8 mouse cellular contexts compared by ENCODE assay signal in the genomic region with DNA sequence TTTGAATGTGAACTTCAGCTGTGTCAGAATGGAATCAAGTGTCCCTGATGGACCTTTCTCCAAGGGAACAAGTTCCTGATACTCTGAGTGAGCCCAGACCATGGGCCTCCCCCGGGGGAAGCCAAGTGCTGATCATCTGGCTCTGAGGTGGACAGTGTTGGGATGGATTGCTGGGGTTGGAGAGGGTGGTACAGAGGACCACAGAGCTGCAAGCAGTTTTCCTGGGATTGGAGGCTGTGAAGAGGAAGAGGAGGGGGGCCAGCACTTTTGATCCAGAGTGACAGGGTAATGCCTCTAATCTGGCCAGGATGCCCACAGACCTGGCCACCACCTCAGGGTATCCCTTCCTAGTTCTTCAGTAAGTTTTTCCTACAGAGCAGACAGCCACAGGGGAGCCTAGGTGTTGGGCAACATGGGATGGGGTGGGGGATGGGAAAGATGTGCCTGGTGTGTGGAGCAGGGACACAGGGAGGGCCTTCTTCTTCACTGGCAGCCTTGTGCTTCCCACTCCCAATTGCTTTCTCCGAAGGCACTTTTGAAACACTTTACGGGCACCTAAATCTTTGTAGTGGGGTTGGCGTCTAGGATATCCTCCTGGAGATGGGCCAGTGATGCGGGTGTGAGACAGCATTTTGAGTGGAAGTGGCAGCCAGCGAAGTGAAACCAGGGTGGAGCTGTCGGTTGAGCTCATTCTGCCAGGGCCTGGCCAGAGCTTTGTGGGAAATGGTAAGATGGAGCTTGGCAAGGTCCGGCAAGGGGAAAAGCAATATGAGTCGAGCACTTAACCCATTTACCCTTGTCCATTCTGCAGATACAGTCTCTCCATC. TPM values are rescaled to one million over a fixed set of nuclear protein-coding genes. Genes with fewer than 3 reads are reported as not detected.
A peak's percentile ranks its signal among the peaks of the same experiment; 100 is the strongest.
DNase-seq lines count a peak whose midpoint lies in the region; ATAC-seq lines count a peak whose summit lies in the region.

No protein-coding gene starts in this region.

- intact Hi-C loops in heart, postnatal 14 days (cut with DNase I): no loop called here

- H3K9me3 ChIP-seq in heart, embryonic 11.5 days (replicated peaks; ENCODE audit: control insufficient read depth, low read length): no peaks in the 10 kb centered on the region
- H3K9me3 ChIP-seq in hindbrain, embryonic 13.5 days: no peaks in the 10 kb centered on the region

- peaks cover 51% of the 10 kb centered on the region for H3K4me1 ChIP-seq in heart, embryonic 11.5 days (ENCODE audit: control insufficient read depth, insufficient read depth, low read length)
- peaks cover 85% of the 10 kb centered on the region for H3K4me1 ChIP-seq in hindbrain, embryonic 13.5 days (replicated peaks)

- no peak for ATAC-seq in heart, embryonic 11.5 days (replicated peaks; ENCODE audit: insufficient number of reproducible peaks, low FRiP score, low TSS enrichment)
- ATAC-seq in hindbrain, embryonic 13.5 days (ENCODE audit: low FRiP score): no peak

- DNase-seq in heart, postnatal 14 days: no peak
- DNase-seq in thymus, postnatal 4 days: peak; percentile 25
- DNase-seq in thymus, postnatal 0 days (ENCODE audit: low spot score): no peak
- no peak for DNase-seq in cerebellum, adult 8-10 months
- no peak for DNase-seq in ovary, adult 18-20 months (ENCODE audit: low spot score)
- no peak for DNase-seq in adrenal gland, postnatal 25 days

- peak overlapping the region; percentile 88 for H3K27ac ChIP-seq in heart, embryonic 11.5 days (ENCODE audit: low read depth, low read length)
- H3K27ac ChIP-seq in hindbrain, embryonic 13.5 days: peak overlapping the region; percentile 48

- H3K27me3 ChIP-seq in heart, embryonic 11.5 days (ENCODE audit: control insufficient read depth, insufficient read depth, low read length): no peaks in the 10 kb centered on the region
- no peaks in the 10 kb centered on the region for H3K27me3 ChIP-seq in hindbrain, embryonic 13.5 days

- H3K4me2 ChIP-seq in heart, embryonic 11.5 days: no peak overlapping the region
- no peak overlapping the region for H3K4me2 ChIP-seq in hindbrain, embryonic 13.5 days

- H3K4me3 ChIP-seq in heart, embryonic 11.5 days (ENCODE audit: low read depth, low read length): no peak overlapping the region
- no peak overlapping the region for H3K4me3 ChIP-seq in hindbrain, embryonic 13.5 days

- no peaks in the 10 kb centered on the region for H3K36me3 ChIP-seq in heart, embryonic 11.5 days (ENCODE audit: control insufficient read depth, insufficient read depth, low read length)
- H3K36me3 ChIP-seq in hindbrain, embryonic 13.5 days: no peaks in the 10 kb centered on the region

- H3K9ac ChIP-seq in heart, embryonic 11.5 days (ENCODE audit: low read depth, low read length): 0 out of 2 replicates have a peak overlapping the region, but pooled peaks have one; percentile 54
- no peak overlapping the region for H3K9ac ChIP-seq in hindbrain, embryonic 13.5 days

- 79% methylated on average over 9 of the region's 9 CpGs for WGBS in heart, embryonic 11.5 days (ENCODE audit: insufficient replicate concordance)
- WGBS in hindbrain, embryonic 13.5 days: 73% methylated on average over 9 of the region's 9 CpGs

RNA-seq across cellular contexts. Expression of a gene that starts 38.3 kb away (rescaled TPM):
- 40.1 and 41.8 TPM in 2 replicates for polyA plus RNA-seq in heart, embryonic 11.5 days (2014; fragmentation: Nextera tagmentation; extraction: Ambion mirVana)
- total RNA-seq in heart, postnatal 14 days (2021): 10 to 100 TPM; 34.7 to 38.9 TPM
- 77.0 and 78.8 TPM in 2 replicates for polyA plus RNA-seq in thymus, postnatal 0 days (2015; fragmentation: Nextera tagmentation; extraction: Ambion mirVana)
- 73.6 and 78.8 TPM in 2 replicates for polyA plus RNA-seq in hindbrain, embryonic 13.5 days (2015; fragmentation: Nextera tagmentation; extraction: Ambion mirVana)
- total RNA-seq in adrenal gland, postnatal 25 days (2021): 127 and 136 TPM in 2 replicates

RNA-seq across cellular contexts. Expression of a gene that starts 41.7 kb away (rescaled TPM):
- 119 and 138 TPM in 2 replicates for polyA plus RNA-seq in heart, embryonic 11.5 days (2014; fragmentation: Nextera tagmentation; extraction: Ambion mirVana)
- 10 to 100 TPM; 11.0 to 15.4 TPM for total RNA-seq in heart, postnatal 14 days (2021)
- polyA plus RNA-seq in thymus, postnatal 0 days (2015; fragmentation: Nextera tagmentation; extraction: Ambion mirVana): 138 and 161 TPM in 2 replicates
- polyA plus RNA-seq in hindbrain, embryonic 13.5 days (2015; fragmentation: Nextera tagmentation; extraction: Ambion mirVana): 43.0 and 43.7 TPM in 2 replicates
- total RNA-seq in adrenal gland, postnatal 25 days (2021): 48.6 and 50.9 TPM in 2 replicates
